ENCODE assay signal across 26 mouse cellular contexts in the genomic region with DNA sequence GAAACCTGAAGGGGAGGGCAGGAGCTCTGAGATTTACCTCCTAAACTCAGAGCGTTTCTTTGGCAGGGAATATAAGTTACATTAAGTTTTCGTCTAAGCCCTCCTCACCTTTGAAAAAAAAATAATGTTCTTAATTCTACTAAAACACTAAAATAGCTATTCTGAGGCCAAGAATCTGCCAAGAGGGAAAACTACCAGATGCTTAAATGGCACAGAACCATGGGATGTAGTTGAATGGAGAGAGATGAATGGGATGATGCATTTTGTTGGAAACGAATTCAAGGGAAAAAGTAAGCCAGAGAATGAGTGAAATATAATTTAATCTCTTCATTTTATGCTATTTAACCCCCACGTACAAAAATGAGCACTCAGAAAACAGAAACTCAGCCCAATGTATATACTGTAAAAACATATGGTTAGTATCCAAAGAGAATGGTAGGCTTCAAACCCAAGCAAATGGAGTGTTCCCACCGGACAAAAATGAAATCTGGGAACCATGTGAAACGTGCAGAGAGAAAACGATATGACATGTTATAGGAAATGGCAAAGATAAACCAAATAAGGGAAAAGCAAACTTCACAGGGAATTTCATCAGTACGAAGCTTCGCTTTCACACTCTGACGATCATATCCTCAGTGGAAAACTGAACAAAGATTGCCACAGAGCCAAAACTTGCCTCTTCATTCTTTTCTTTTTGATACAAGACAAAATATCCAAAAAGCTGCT.
DNase-seq lines count a peak whose midpoint lies in the region; ATAC-seq and TF ChIP-seq lines count a peak whose summit lies in the region.
"Had no signal": no experiment of that assay in that cellular context is flagged by ENCODE, and none has a peak within 500 bp of the region (broad histone marks: within the 10 kb centered on the region; RNA-seq: fewer than 3 reads in every experiment).

No protein-coding gene starts in this region.

- intact Hi-C loops in heart, postnatal 10 days (cut with DNase I), result no loop called here

- peak; percentile 3 for DNase-seq in heart, postnatal 10 days
- DNase-seq in kidney, postnatal 0 days (ENCODE audit: low spot score), result peak; percentile 72
- no peak for DNase-seq in kidney, postnatal 36 days
- DNase-seq in stomach, postnatal 0 days (ENCODE audit: low spot score), result no peak
- DNase-seq in adipocyte (ENCODE audit: low spot score), result no peak
- DNase-seq: adrenal gland, postnatal 25 days; cerebellum, adult 18-20 months; cerebellum, postnatal 10 days; heart, adult 2 months; kidney, adult 11 months; liver, embryonic 13.5 days; lung, adult 18-20 months; retina, postnatal 1 day; right cerebral cortex, postnatal 14 days; thymus, adult 2 months; thymus, postnatal 36 days had no signal

- no peak overlapping the region for H3K4me3 ChIP-seq in heart, embryonic 12.5 days
- no peak overlapping the region for H3K4me3 ChIP-seq in kidney, postnatal 0 days (replicated peaks; ENCODE audit: low read depth, low read length)
- H3K4me3 ChIP-seq in stomach, embryonic 14.5 days (ENCODE audit: low read depth, low read length), result no peak overlapping the region
- H3K4me3 ChIP-seq in stomach, postnatal 0 days (ENCODE audit: low read depth, low read length), result no peak overlapping the region
- H3K4me3 ChIP-seq: heart, adult 2 months; heart, embryonic 13.5 days; hindbrain, embryonic 10.5 days; hindbrain, embryonic 15.5 days; limb, embryonic 15.5 days; liver, embryonic 13.5 days; midbrain, embryonic 13.5 days had no signal

- no peaks in the 10 kb centered on the region for H3K27me3 ChIP-seq in heart, embryonic 12.5 days (replicated peaks)
- H3K27me3 ChIP-seq in kidney, postnatal 0 days (ENCODE audit: insufficient read depth, low read length), result no peaks in the 10 kb centered on the region
- no peaks in the 10 kb centered on the region for H3K27me3 ChIP-seq in stomach, embryonic 14.5 days (ENCODE audit: control insufficient read depth, insufficient read depth, low read length)
- no peaks in the 10 kb centered on the region for H3K27me3 ChIP-seq in stomach, postnatal 0 days (ENCODE audit: control insufficient read depth, insufficient read depth, low read length)
- H3K27me3 ChIP-seq: heart, embryonic 13.5 days; hindbrain, embryonic 15.5 days; limb, embryonic 15.5 days; liver, embryonic 13.5 days; midbrain, embryonic 13.5 days had no signal

- 66% methylated on average over 10 of the region's 10 CpGs for WGBS in heart, embryonic 12.5 days
- WGBS in kidney, postnatal 0 days, result 58% methylated on average over 10 of the region's 10 CpGs
- WGBS in stomach, embryonic 14.5 days, result 29% methylated on average over 10 of the region's 10 CpGs
- 48% methylated on average over 10 of the region's 10 CpGs for WGBS in stomach, postnatal 0 days

- H3K9me3 ChIP-seq in heart, embryonic 12.5 days (replicated peaks), result no peaks in the 10 kb centered on the region
- no peaks in the 10 kb centered on the region for H3K9me3 ChIP-seq in kidney, postnatal 0 days (replicated peaks; ENCODE audit: low read length)
- no peaks in the 10 kb centered on the region for H3K9me3 ChIP-seq in stomach, embryonic 14.5 days (ENCODE audit: control insufficient read depth, low read depth, low read length)
- H3K9me3 ChIP-seq in stomach, postnatal 0 days (ENCODE audit: control insufficient read depth, low read length), result no peaks in the 10 kb centered on the region
- H3K9me3 ChIP-seq: heart, embryonic 13.5 days; hindbrain, embryonic 10.5 days; hindbrain, embryonic 15.5 days; limb, embryonic 15.5 days; liver, embryonic 13.5 days; midbrain, embryonic 13.5 days had no signal

- TF ChIP-seq EP300 in stomach, postnatal 0 days (optimal IDR thresholded peaks at IDR 0.05), result no peak

- H3K4me1 ChIP-seq in heart, embryonic 12.5 days (replicated peaks), result no peaks in the 10 kb centered on the region
- no peaks in the 10 kb centered on the region for H3K4me1 ChIP-seq in kidney, postnatal 0 days (replicated peaks; ENCODE audit: insufficient read depth, low read length)
- H3K4me1 ChIP-seq in stomach, embryonic 14.5 days (ENCODE audit: control insufficient read depth, insufficient read depth, low read length), result no peaks in the 10 kb centered on the region
- H3K4me1 ChIP-seq in stomach, postnatal 0 days (replicated peaks; ENCODE audit: control insufficient read depth, insufficient read depth), result no peaks in the 10 kb centered on the region
- H3K4me1 ChIP-seq: heart, embryonic 13.5 days; hindbrain, embryonic 10.5 days; hindbrain, embryonic 15.5 days; limb, embryonic 15.5 days; liver, embryonic 13.5 days had no signal

- TF ChIP-seq CTCF in kidney, postnatal 0 days (IDR thresholded peaks at IDR 0.05; ENCODE audit: low read depth), result no peak
- no peak for TF ChIP-seq CTCF in stomach, postnatal 0 days (IDR thresholded peaks at IDR 0.05; ENCODE audit: low read depth)

- H3K36me3 ChIP-seq in heart, embryonic 12.5 days, result no peaks in the 10 kb centered on the region
- no peaks in the 10 kb centered on the region for H3K36me3 ChIP-seq in kidney, postnatal 0 days (ENCODE audit: insufficient read depth, low read length)
- no peaks in the 10 kb centered on the region for H3K36me3 ChIP-seq in stomach, embryonic 14.5 days (ENCODE audit: control insufficient read depth, insufficient read depth, low read length)
- H3K36me3 ChIP-seq in stomach, postnatal 0 days (ENCODE audit: control insufficient read depth, insufficient read depth, low read length), result no peaks in the 10 kb centered on the region
- H3K36me3 ChIP-seq: heart, embryonic 13.5 days; hindbrain, embryonic 10.5 days; hindbrain, embryonic 15.5 days; limb, embryonic 15.5 days; liver, embryonic 13.5 days; midbrain, embryonic 13.5 days had no signal

- ATAC-seq in heart, embryonic 12.5 days (ENCODE audit: insufficient number of reproducible peaks, low FRiP score), result no peak
- no peak for ATAC-seq in kidney, postnatal 0 days (replicated peaks; ENCODE audit: low FRiP score, low read depth)
- peak; percentile 84; the same call in 1 of the 2 replicates for ATAC-seq in stomach, embryonic 14.5 days (ENCODE audit: insufficient number of reproducible peaks, insufficient read depth, low FRiP score, low read depth)
- no peak for ATAC-seq in stomach, postnatal 0 days (ENCODE audit: low FRiP score, low TSS enrichment)
- ATAC-seq: CD4-positive, CD25-positive, alpha-beta regulatory T cell, adult 4 months; forebrain, embryonic 16.5 days; midbrain, embryonic 13.5 days had no signal

- H3K9ac ChIP-seq in heart, embryonic 12.5 days, result no peak overlapping the region
- no peak overlapping the region for H3K9ac ChIP-seq in kidney, postnatal 0 days (ENCODE audit: low read depth, low read length)
- no peak overlapping the region for H3K9ac ChIP-seq in stomach, embryonic 14.5 days (replicated peaks; ENCODE audit: low read depth, low read length)
- no peak overlapping the region for H3K9ac ChIP-seq in stomach, postnatal 0 days (ENCODE audit: low read length)
- H3K9ac ChIP-seq: heart, embryonic 13.5 days; hindbrain, embryonic 15.5 days; limb, embryonic 15.5 days; liver, embryonic 13.5 days; midbrain, embryonic 13.5 days had no signal

- no peak overlapping the region for H3K27ac ChIP-seq in heart, embryonic 12.5 days (ENCODE audit: poor library complexity, severe bottlenecking)
- H3K27ac ChIP-seq in kidney, postnatal 0 days, result no peak overlapping the region
- peak overlapping the region; percentile 17; the same call in 1 of the 2 replicates for H3K27ac ChIP-seq in stomach, embryonic 14.5 days (ENCODE audit: low read length)
- no peak overlapping the region for H3K27ac ChIP-seq in stomach, postnatal 0 days (replicated peaks)
- H3K27ac ChIP-seq: heart, adult 2 months; heart, embryonic 13.5 days; hindbrain, embryonic 10.5 days; hindbrain, embryonic 15.5 days; limb, embryonic 15.5 days; liver, embryonic 13.5 days; macrophage; midbrain, embryonic 13.5 days had no signal

- H3K4me2 ChIP-seq in heart, embryonic 12.5 days, result no peak overlapping the region
- no peak overlapping the region for H3K4me2 ChIP-seq in kidney, postnatal 0 days (ENCODE audit: low read length)
- no peak overlapping the region for H3K4me2 ChIP-seq in stomach, embryonic 14.5 days (replicated peaks; ENCODE audit: low read depth, low read length)
- no peak overlapping the region for H3K4me2 ChIP-seq in stomach, postnatal 0 days (replicated peaks; ENCODE audit: low read depth)
- H3K4me2 ChIP-seq: heart, embryonic 13.5 days; hindbrain, embryonic 15.5 days; limb, embryonic 15.5 days; liver, embryonic 13.5 days; midbrain, embryonic 13.5 days had no signal

Comparison
In these comparisons a context has a peak if more than half of its experiments do, and no peak if none do; other contexts are left out.
1. DNase-seq: peak in heart, postnatal 10 days (2 of 2) and kidney, postnatal 0 days (single experiment); none in kidney, postnatal 36 days (0 of 2), stomach, postnatal 0 days (single experiment) and adipocyte (single experiment).